In genomic region chr4:134869068-134869730, GRCm38 (mm10) we compare ENCODE assay signal across 11 mouse cellular contexts. TPM values are rescaled to one million over a fixed set of nuclear protein-coding genes. Genes with fewer than 3 reads are reported as not detected.
DNase-seq lines count a peak whose midpoint lies in the region; ATAC-seq lines count a peak whose summit lies in the region.
"Had no signal": no experiment of that assay in that cellular context is flagged by ENCODE, and none has a peak within 500 bp of the region (broad histone marks: within the 10 kb centered on the region; RNA-seq: fewer than 3 reads in every experiment).

No protein-coding gene starts in this region.

- peak overlapping the region; percentile 49 for H3K9ac ChIP-seq in heart, embryonic 14.5 days (ENCODE audit: low read length)
- peak overlapping the region; percentile 66 for H3K9ac ChIP-seq in liver, embryonic 11.5 days (ENCODE audit: low read depth, low read length)
- H3K9ac ChIP-seq: midbrain, embryonic 15.5 days had no signal

- peaks cover 19% of the 10 kb centered on the region for H3K27me3 ChIP-seq in heart, embryonic 14.5 days (ENCODE audit: control insufficient read depth, insufficient read depth, low read length)
- no peaks in the 10 kb centered on the region for H3K27me3 ChIP-seq in liver, embryonic 11.5 days (replicated peaks; ENCODE audit: control insufficient read depth, insufficient read depth, low read length)

- ATAC-seq in heart, embryonic 14.5 days (ENCODE audit: insufficient number of reproducible peaks, insufficient read depth, low FRiP score, low read depth), result no peak; the same call in 1 of the 2 replicates
- peak; percentile 89 for ATAC-seq in liver, embryonic 11.5 days (replicated peaks; ENCODE audit: low FRiP score)
- ATAC-seq: CD4-positive, CD25-positive, alpha-beta regulatory T cell, adult 4 months; midbrain, embryonic 15.5 days had no signal

- DNase-seq in heart, adult 9 months (ENCODE audit: low spot score in 2 of 2), result no peak
- DNase-seq in spleen, adult 12 weeks (ENCODE audit: low spot score), result peak; percentile 76
- DNase-seq in spleen, adult 18-20 months, result no peak
- DNase-seq in liver, embryonic 11.5 days (ENCODE audit: low spot score), result peak; percentile 70
- no peak for DNase-seq in layer of hippocampus, postnatal 14 days (ENCODE audit: low spot score in 2 of 2)
- DNase-seq in cerebellum, postnatal 36 days, result no peak
- no peak for DNase-seq in right cerebral cortex, postnatal 25 days

- peak overlapping the region in 1 of 2 experiments; percentile 19; a peak in 2 of 4 replicates for H3K4me3 ChIP-seq in heart, embryonic 14.5 days (ENCODE audit: control insufficient read depth in 1 of 2, insufficient read depth in 1 of 2, low read depth in 1 of 2, low read length in 2 of 2)
- peak overlapping the region; percentile 46 for H3K4me3 ChIP-seq in liver, embryonic 11.5 days (ENCODE audit: low read depth, low read length)
- H3K4me3 ChIP-seq: midbrain, embryonic 15.5 days had no signal

- no peak overlapping the region for H3K27ac ChIP-seq in heart, embryonic 14.5 days (replicated peaks in 1 of 2; ENCODE audit: control insufficient read depth in 1 of 2, insufficient read depth in 1 of 2, low read depth in 2 of 2, low read length in 2 of 2)
- peak overlapping the region; percentile 94 for H3K27ac ChIP-seq in liver, embryonic 11.5 days (ENCODE audit: low read depth, low read length)
- H3K27ac ChIP-seq: midbrain, embryonic 15.5 days had no signal

- peak overlapping the region; percentile 58 for H3K4me2 ChIP-seq in heart, embryonic 14.5 days (ENCODE audit: low read length)
- peak overlapping the region; percentile 82 for H3K4me2 ChIP-seq in liver, embryonic 11.5 days
- H3K4me2 ChIP-seq: midbrain, embryonic 15.5 days had no signal

- H3K36me3 ChIP-seq in heart, embryonic 14.5 days (ENCODE audit: control insufficient read depth, insufficient read depth, low read length), result no peaks in the 10 kb centered on the region
- H3K36me3 ChIP-seq in liver, embryonic 11.5 days (ENCODE audit: control insufficient read depth, insufficient read depth, low read length), result no peaks in the 10 kb centered on the region; the same call in 1 of the 2 replicates
- H3K36me3 ChIP-seq: midbrain, embryonic 15.5 days had no signal

- 8% methylated on average over 16 of the region's 16 CpGs for WGBS in heart, embryonic 14.5 days
- 6% methylated on average over 16 of the region's 16 CpGs for WGBS in liver, embryonic 11.5 days

- no peaks in the 10 kb centered on the region for H3K9me3 ChIP-seq in heart, embryonic 14.5 days (ENCODE audit: control insufficient read depth, low read length)
- H3K9me3 ChIP-seq in liver, embryonic 11.5 days (ENCODE audit: control insufficient read depth, low read length), result no peaks in the 10 kb centered on the region
- H3K9me3 ChIP-seq: midbrain, embryonic 15.5 days had no signal

- peaks cover 10 to 11% of the 10 kb centered on the region in 2 experiments; a peak in 2 of 4 replicates for H3K4me1 ChIP-seq in heart, embryonic 14.5 days (ENCODE audit: control insufficient read depth in 2 of 2, insufficient read depth in 2 of 2, low read length in 2 of 2)
- H3K4me1 ChIP-seq in liver, embryonic 11.5 days (replicated peaks; ENCODE audit: control insufficient read depth, insufficient read depth, low read length), result peaks cover 42% of the 10 kb centered on the region
- H3K4me1 ChIP-seq: midbrain, embryonic 15.5 days had no signal

RNA-seq across cellular contexts. Expression of gene Rhd, which starts 4.9 kb away (rescaled TPM):
- polyA plus RNA-seq in heart, embryonic 14.5 days (2014; fragmentation: Nextera tagmentation; extraction: Ambion mirVana), result 3.6 and 5.5 TPM in 2 replicates
- polyA plus RNA-seq in liver, embryonic 11.5 days (2014; fragmentation: Nextera tagmentation; extraction: Ambion mirVana), result 213 and 235 TPM in 2 replicates
- total RNA-seq in layer of hippocampus, postnatal 14 days (2021), result not detected
- polyA plus RNA-seq: large intestine, adult 2 months had no signal

RNA-seq across cellular contexts. Expression of gene Maco1, which starts 16.1 kb away (rescaled TPM):
- 24.2 and 25.5 TPM in 2 replicates for polyA plus RNA-seq in heart, embryonic 14.5 days (2014; fragmentation: Nextera tagmentation; extraction: Ambion mirVana)
- 26.3 and 28.3 TPM in 2 replicates for polyA plus RNA-seq in liver, embryonic 11.5 days (2014; fragmentation: Nextera tagmentation; extraction: Ambion mirVana)
- 10 to 100 TPM; 43.8 TPM for total RNA-seq in layer of hippocampus, postnatal 14 days (2021)

RNA-seq across cellular contexts. Expression of gene Tmem50a, which starts 45.6 kb away (rescaled TPM):
- 148 and 167 TPM in 2 replicates for polyA plus RNA-seq in heart, embryonic 14.5 days (2014; fragmentation: Nextera tagmentation; extraction: Ambion mirVana)
- 129 and 131 TPM in 2 replicates for polyA plus RNA-seq in liver, embryonic 11.5 days (2014; fragmentation: Nextera tagmentation; extraction: Ambion mirVana)
- total RNA-seq in layer of hippocampus, postnatal 14 days (2021), result 100 to 1,000 TPM; 112 TPM

RNA-seq across cellular contexts. Expression of gene Rsrp1, which starts 54.2 kb away (rescaled TPM):
- polyA plus RNA-seq in heart, embryonic 14.5 days (2014; fragmentation: Nextera tagmentation; extraction: Ambion mirVana), result 341 TPM in 2 replicates
- 360 and 390 TPM in 2 replicates for polyA plus RNA-seq in liver, embryonic 11.5 days (2014; fragmentation: Nextera tagmentation; extraction: Ambion mirVana)
- total RNA-seq in layer of hippocampus, postnatal 14 days (2021), result 100 to 1,000 TPM; 241 to 268 TPM

Comparison
In these comparisons a context has a peak if more than half of its experiments do, and no peak if none do; other contexts are left out.
1. DNase-seq: peak in spleen, adult 12 weeks (single experiment) and liver, embryonic 11.5 days (single experiment); none in heart, adult 9 months (0 of 2), spleen, adult 18-20 months (0 of 2), layer of hippocampus, postnatal 14 days (0 of 2), cerebellum, postnatal 36 days (0 of 2) and right cerebral cortex, postnatal 25 days (single experiment).
2. RNA of gene Rhd, which starts 4.9 kb away (polyA plus RNA-seq): 213 to 235 TPM in liver, embryonic 11.5 days; 3.6 to 5.5 TPM in heart, embryonic 14.5 days; every median in the first group is over 10 times any median in the second.